Mouse (Mus musculus) left cerebral cortex, adult 11 months (tissue): ENCODE measurements around the gene Carm1.
A peak's percentile ranks its signal among the peaks of the same experiment; 100 is the strongest.
"Not testable (repeated sequence)": the region's sequence is repeated elsewhere in the genome, so short reads cannot be mapped to it uniquely, and the experiment has no call there.

Experiments used
- DNase-seq: peaks from one replicate; pipeline ENCODE4 v3.0.0; 2022; ENCODE audit warnings: low spot score

Gene Carm1

GRCm38 (mm10) chr9:21546789-21547074 is at the start of gene Carm1:
Gene Carm1 (plus strand): TSS chr9:21546894.
- peak; percentile 51 for DNase-seq

- DNase-seq: no peak
Observed at GRCm38 (mm10) chr9:21497050-21497542, 49.6 kb upstream of the Carm1 start.

GRCm38 (mm10) chr9:21497664-21498063 is 49.0 kb upstream of the Carm1 start:
- no peak for DNase-seq

GRCm38 (mm10) chr9:21498284-21498902 is 48.3 kb upstream of the Carm1 start:
- DNase-seq: no peak

- DNase-seq: no peak
Observed at GRCm38 (mm10) chr9:21503352-21503751, 43.3 kb upstream of the Carm1 start.

- DNase-seq: no peak
Observed at GRCm38 (mm10) chr9:21505767-21506166, 40.9 kb upstream of the Carm1 start.

GRCm38 (mm10) chr9:21507753-21508430 is 38.8 kb upstream of the Carm1 start:
- DNase-seq: no peak

- no peak for DNase-seq
Observed at GRCm38 (mm10) chr9:21508871-21509404, 37.8 kb upstream of the Carm1 start.

GRCm38 (mm10) chr9:21509772-21510688 is 36.7 kb upstream of the Carm1 start, which contains the start of gene Tmed1:
Gene Tmed1 (minus strand): TSS chr9:21510252.
- peak; percentile 93 for DNase-seq

- DNase-seq: no peak
Observed at GRCm38 (mm10) chr9:21510689-21511015, 36.0 kb upstream of the Carm1 start.

- DNase-seq: no peak
Observed at GRCm38 (mm10) chr9:21511052-21511451, 35.6 kb upstream of the Carm1 start.

- no peak for DNase-seq
Observed at GRCm38 (mm10) chr9:21513466-21513865, 33.2 kb upstream of the Carm1 start.

GRCm38 (mm10) chr9:21517947-21518495 is 28.7 kb upstream of the Carm1 start:
- DNase-seq: no peak

- not testable (repeated sequence) for DNase-seq
Observed at GRCm38 (mm10) chr9:21518690-21519089, 28.0 kb upstream of the Carm1 start.

GRCm38 (mm10) chr9:21525142-21525936 is 21.4 kb upstream of the Carm1 start:
- no peak for DNase-seq

GRCm38 (mm10) chr9:21525937-21526633 is 20.6 kb upstream of the Carm1 start, which contains the start of gene AB124611:
Gene AB124611 (plus strand): TSS chr9:21526176.
- no peak for DNase-seq

- DNase-seq: no peak
Observed at GRCm38 (mm10) chr9:21526634-21526944, 20.1 kb upstream of the Carm1 start.

- no peak for DNase-seq
Observed at GRCm38 (mm10) chr9:21527100-21527801, 19.4 kb upstream of the Carm1 start.

- no peak for DNase-seq
Observed at GRCm38 (mm10) chr9:21527917-21528324, 18.8 kb upstream of the Carm1 start.

- no peak for DNase-seq
Observed at GRCm38 (mm10) chr9:21536501-21536900, 10.2 kb upstream of the Carm1 start.
